Mouse (Mus musculus) thymus, postnatal 14 days (tissue): ENCODE results near the gene B2m.

Experiments used
- DNase-seq: peaks from one replicate; pipeline ENCODE4 v3.0.0; 2021

B2m gene

GRCm38 (mm10) chr2:122151221-122151620 is 3.7 kb downstream of the B2m start:
- DNase-seq = no peak

DNA sequence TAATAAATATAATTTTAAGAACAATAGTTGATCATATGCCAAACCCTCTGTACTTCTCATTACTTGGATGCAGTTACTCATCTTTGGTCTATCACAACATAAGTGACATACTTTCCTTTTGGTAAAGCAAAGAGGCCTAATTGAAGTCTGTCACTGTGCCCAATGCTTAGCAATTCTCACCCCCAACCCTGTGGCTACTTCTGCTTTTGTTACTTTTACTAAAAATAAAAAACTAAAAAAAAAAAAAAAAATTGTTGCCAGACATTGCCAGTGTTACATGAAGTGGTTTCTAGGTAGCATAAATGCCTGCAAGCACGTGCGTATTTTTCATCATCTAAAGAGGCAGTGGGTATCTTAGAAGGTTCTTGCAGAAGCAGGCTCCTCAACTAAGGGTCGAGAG is 5.4 kb downstream of the B2m start:
- DNase-seq = no peak

GRCm38 (mm10) chr2:122153681-122154365 is 6.3 kb downstream of the B2m start:
- no peak for DNase-seq

DNA sequence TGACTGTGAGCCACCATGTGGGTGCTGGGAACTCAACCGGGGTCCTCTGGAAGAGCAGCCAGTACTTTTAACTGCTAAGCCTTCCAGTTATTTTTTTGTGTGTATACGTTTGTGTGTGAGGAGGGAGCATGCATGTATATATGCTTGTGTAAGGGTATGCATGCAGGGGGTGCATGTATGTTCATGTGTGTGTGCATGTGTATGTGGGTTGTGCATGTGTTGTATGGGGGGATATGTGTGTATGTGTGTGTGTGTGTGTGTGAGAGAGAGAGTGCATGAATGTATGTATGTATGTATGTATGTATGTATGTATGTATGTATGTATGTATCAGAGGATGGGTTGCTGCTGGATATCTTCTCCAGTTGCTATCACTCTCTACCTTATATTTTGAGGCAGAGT is 7.0 kb downstream of the B2m start:
- no peak for DNase-seq

DNA sequence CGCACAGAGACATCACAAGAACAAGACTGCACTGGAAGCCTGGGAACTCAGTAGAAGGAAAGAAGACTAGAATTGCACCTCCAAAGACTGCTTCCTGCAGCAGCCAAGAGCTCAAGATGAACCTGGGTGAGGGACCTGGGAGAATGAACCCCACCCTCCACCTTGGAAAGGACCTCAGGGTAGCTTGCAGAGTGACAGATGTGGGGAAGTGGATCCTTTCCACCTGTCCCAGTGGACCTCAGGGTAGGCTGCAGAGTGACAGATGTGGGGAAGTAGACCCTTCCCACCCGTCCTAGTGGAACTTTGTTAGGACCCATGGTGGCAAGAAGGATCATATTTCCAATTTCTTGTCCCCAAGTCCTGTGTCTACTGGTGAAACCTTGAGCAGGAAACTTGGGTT is 7.8 kb downstream of the B2m start:
- no peak for DNase-seq

- DNase-seq = peak; percentile 23
Measured at GRCm38 (mm10) chr2:122156051-122156700, 8.7 kb downstream of the B2m start.

GRCm38 (mm10) chr2:122157561-122157960 is 10.1 kb downstream of the B2m start:
- no peak for DNase-seq

- no peak for DNase-seq
Measured at GRCm38 (mm10) chr2:122158362-122158802, 10.9 kb downstream of the B2m start.

GRCm38 (mm10) chr2:122159667-122160066 is 12.2 kb downstream of the B2m start:
- DNase-seq = peak; percentile 47

- peak; percentile 86 for DNase-seq
Measured at GRCm38 (mm10) chr2:122160680-122161079, 13.2 kb downstream of the B2m start, which contains the start of gene Trim69. TSS of gene Trim69 (plus strand) at chr2:122160700.

DNA sequence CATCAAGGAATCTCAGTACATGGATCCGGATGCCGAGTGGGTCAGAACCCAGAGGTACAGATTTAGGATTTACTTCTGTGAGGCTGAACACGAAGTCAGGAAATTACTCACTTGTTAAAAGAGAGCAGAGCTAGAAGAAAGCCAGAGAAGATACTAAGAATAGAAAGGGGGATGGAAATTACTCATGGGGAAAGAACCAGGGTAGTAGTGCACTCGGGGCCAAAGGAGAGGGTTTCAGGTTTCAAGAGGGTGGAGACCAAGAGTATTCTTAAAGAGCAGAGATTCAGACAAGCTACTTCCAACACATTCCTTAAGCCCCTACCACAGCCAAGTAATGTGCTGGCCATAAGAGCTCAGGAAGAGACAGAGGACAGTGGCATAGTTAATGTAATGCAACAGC is 14.1 kb downstream of the B2m start:
- no peak for DNase-seq

DNA sequence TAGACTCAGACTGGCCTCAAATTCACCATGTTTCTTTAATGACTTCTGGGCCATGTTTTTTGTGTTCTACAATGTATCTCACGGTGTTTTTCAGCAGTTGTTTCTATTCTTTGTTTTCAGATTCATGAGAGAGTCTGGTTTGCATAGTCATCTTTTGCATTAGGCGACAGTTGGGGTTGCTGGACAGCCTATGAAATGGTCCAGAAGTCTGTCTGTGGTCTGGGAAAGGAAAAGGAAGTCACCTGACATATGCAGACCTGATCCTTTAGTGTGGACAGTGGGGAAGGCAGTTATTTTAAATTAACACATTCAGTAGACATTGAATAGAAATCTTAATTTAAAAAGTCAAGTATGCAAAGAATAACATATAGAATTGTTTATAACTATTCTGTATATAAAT is 15.0 kb downstream of the B2m start:
- no peak for DNase-seq

DNA sequence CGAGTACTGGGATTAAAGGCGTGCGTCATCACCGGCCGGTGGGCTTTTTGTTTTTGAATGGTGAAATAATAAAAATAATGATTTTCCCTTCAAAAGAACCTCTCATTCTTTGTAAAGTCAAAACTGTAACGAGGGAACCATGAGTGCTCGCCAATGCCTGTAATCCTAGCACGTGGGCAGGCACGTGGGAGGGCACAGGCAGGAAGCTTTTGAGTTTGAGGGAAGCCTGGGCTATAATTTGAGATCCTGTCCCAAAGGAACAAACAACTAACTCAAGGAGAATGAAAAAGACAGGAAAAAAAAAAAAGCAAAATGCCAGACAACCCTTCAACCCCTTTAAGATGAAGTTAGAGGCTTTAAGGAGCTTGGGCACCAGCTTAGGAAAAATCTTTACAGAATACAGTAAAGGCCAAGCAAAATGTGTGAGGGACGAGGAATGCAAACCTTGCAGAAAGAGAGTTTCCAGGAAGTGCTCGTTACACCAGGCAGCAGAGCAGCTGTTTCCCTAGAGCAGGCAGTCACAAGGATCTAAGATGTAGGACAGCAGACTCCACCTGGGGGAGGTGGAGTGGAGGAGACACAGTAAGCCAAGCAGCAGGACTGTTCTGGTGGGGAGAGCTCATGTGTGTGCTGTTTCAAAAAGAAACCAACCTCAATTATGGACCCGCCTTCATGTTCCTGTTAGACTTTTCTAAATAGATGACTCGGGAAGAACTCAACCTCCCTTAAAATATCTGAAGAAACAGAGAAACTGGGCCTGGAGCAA is 16.1 kb downstream of the B2m start:
- peak; percentile 37 for DNase-seq

DNA sequence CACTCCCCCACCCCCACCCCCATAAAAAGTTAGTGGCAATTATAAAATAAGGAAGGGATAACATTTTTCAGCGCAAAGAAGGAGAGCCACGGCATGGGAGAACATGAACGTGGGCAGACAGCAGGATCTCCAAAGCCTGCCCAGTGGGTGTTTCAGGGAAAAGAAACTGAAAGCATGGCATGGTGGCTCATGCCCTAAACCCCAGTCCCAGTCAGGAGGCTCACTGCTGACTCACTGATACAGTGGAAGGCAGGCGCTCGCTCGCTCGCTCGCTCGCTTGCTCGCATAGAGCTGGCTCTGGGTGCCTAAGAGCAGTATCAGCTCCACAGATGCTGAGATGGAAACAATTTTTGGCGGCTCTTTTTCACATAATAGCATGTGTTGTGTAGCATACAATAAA is 16.8 kb downstream of the B2m start:
- DNase-seq = no peak

DNA sequence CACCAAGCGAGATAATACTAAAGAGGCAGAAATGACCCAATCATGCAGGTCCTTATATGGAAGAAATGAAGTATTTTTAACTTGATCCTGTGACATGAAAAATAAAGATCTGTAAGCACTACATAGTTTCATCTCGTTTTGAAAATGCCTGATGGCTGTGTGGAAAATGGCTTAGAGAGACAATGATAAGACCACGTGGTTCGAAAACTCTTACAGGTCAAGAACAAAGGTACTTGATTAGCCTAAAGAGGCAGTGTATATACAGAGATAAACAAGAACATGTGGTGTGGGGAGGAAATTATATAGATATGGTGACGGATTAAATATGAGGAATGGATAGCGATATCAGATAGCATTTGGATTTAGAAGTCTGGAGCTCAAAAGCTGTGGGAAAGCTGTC is 23.8 kb downstream of the B2m start:
- DNase-seq = no peak

GRCm38 (mm10) chr2:122172188-122172587 is 24.7 kb downstream of the B2m start:
- DNase-seq = no peak

DNA sequence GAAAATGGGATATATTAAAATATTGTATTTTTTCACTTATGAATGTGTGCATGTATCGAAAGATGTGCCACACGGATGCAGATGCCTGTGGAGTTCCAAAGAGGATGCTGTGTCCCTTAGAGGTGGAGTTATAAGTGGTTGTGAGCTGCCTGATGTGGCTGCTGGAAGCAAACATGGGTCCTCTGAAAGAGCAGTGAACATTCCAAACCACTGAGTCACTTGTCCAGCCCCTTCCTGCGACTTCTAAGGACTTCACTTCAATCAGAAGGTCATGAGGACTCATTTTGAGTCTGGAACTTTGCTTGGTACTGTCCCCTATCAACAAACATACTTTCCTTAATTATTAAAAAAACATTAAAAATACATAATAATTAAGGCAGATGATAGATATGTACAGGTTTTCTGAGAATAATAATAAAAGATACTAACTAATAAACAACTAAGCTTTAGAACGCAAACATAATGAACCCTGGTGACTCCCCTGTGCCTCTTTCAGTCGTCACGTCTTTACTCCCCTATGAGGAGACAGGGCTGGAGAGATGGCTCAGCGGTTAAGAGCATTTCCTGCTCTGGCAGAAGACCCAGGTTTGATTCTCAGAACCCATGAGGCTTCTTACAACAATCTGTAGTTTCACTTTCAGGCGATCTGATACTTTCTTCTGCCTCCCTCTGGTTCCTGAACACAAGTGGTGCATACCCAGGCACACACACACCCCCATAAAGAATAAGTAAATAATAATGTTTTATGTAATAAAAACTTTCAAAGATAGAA is 32.8 kb downstream of the B2m start:
- DNase-seq = peak; percentile 49

GRCm38 (mm10) chr2:122185086-122185485 is 37.6 kb downstream of the B2m start:
- no peak for DNase-seq

- DNase-seq = no peak
Measured at GRCm38 (mm10) chr2:122186106-122186505, 38.6 kb downstream of the B2m start, which contains the start of the genes Patl2 and Terb2. TSS of gene Patl2 (minus strand) at chr2:122186189. TSS of gene Terb2 (plus strand) at chr2:122186272.

DNA sequence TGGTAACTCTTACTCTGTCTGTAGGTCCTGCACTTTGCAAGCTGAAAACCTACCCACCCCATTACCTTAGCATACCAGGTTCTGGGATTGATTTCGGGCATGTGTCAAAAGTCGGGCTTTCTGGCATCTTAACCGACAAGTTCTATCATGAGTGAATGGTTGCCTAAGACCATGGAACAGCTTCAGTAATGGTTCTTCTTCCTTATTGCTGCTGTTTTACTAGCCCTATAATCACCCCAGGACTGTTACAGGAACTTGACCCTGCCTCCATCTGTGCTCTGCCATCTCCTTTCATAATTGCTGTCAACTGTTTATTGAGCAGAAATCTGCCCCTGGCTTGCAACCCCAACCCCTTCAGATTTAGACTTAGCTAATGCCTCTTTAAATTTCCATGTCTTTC is 39.3 kb downstream of the B2m start:
- DNase-seq = no peak

GRCm38 (mm10) chr2:122191849-122192248 is 44.4 kb downstream of the B2m start:
- DNase-seq = no peak

DNA sequence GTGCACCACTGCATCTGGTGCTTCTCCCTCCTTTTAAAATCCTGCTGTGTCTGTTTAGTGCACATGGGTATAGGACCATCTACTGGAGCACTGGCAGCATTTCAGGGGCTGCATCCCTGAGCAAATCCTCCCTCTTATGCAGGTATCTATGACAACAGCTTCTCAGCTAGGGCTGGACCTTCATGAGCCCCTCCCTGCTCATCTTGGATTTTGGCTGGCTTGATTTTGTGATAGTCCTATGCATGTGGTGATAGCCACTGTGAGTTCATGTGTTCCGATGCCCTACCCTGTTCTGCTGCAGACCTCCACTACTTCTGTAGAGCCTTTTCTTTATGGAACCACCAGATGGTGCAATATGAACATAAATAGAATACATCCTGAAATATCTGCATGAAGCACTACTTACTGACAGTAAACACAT is 47.0 kb downstream of the B2m start:
- no peak for DNase-seq

GRCm38 (mm10) chr2:122201501-122201900 is 54.0 kb downstream of the B2m start:
- DNase-seq = no peak
